Mouse (Mus musculus) G1E (cell line): ENCODE results near the gene Unc80. TPM values are rescaled to one million over a fixed set of nuclear protein-coding genes. Genes with fewer than 3 reads are reported as not detected.

Source experiments
- ATAC-seq: 2 replicates; pipeline ENCODE4 v1.8.0; 2016; ENCODE audit warnings: mild to moderate bottlenecking; ENCODE audit not compliant: insufficient number of reproducible peaks, poor library complexity, low FRiP score, severe bottlenecking; ENCODE audit errors: extremely low read depth
- DNase-seq: peaks from one replicate; pipeline ENCODE4 v3.0.0; 2012; ENCODE audit warnings: low spot score
- H3K27me3 ChIP-seq: 2 replicates; pipeline ENCODE4 v1.6.1; 2012; ENCODE audit warnings: mild to moderate bottlenecking, low read length, inconsistent platforms; ENCODE audit not compliant: insufficient read depth
- H3K36me3 ChIP-seq: replicated peaks from 2 replicates; pipeline ENCODE3; 2012; ENCODE audit warnings: mild to moderate bottlenecking, inconsistent platforms
- H3K4me1 ChIP-seq: 2 replicates; pipeline ENCODE4 v1.6.1; 2012; ENCODE audit warnings: low read depth, low read length, inconsistent platforms, mixed read lengths; ENCODE audit not compliant: insufficient read depth
- H3K4me3 ChIP-seq: 2 replicates; pipeline ENCODE4 v1.5.1; 2012; ENCODE audit warnings: low read depth, mild to moderate bottlenecking, inconsistent platforms, low read length, moderate library complexity, mixed read lengths
- H3K9me3 ChIP-seq: replicated peaks from 2 replicates; pipeline ENCODE4 v1.6.1; 2012; ENCODE audit warnings: inconsistent platforms
- CTCF ChIP-seq: IDR thresholded peaks from 2 replicates; pipeline ENCODE4 v1.5.1; 2012; ENCODE audit warnings: low read depth, low read length, inconsistent platforms, mixed read lengths
- GATA1 ChIP-seq: IDR thresholded peaks from 2 replicates; pipeline ENCODE4 v1.6.1; 2012; ENCODE audit warnings: borderline replicate concordance, low read length, inconsistent platforms, mixed read lengths
- GATA2 ChIP-seq: IDR thresholded peaks from 2 replicates; pipeline ENCODE4 v1.6.1; 2012; ENCODE audit warnings: low read depth, low read length, inconsistent platforms, borderline replicate concordance
- POLR2AphosphoS5 ChIP-seq: IDR thresholded peaks from 2 replicates; pipeline ENCODE4 v1.6.1; 2012; ENCODE audit warnings: low read depth, low read length, inconsistent platforms; ENCODE audit not compliant: insufficient replicate concordance
- TAL1 ChIP-seq: conservative IDR thresholded peaks from 2 replicates; pipeline ENCODE4 v1.6.1; 2012; ENCODE audit warnings: low read depth, low read length, inconsistent platforms, mixed read lengths
- polyA plus RNA-seq: library from polyadenylated mRNA; stranded (reverse); fragments of >175 nt; gene quantifications from 2 replicates; pipeline ENCODE4 v1.2.3, GENCODE M21; 2012
- total RNA-seq, 2 experiments: library from RNA; stranded (forward) in 1 of 2; stranded (reverse) in 1 of 2; fragments of 200-1000 nt in 1 of 2; fragments of >200 nt in 1 of 2; fragmentation: Nextera tagmentation in 1 of 2; gene quantifications; 2 replicates each; pipeline ENCODE4 v1.2.3; 2014 to 2017

Unc80 gene
- total and polyA plus RNA-seq, 3 experiments: 0.03 to 0.33 (median 0.15) TPM

- no peak for DNase-seq
- ATAC-seq: no peak; the same call in 1 of the 2 replicates
- H3K4me3 ChIP-seq: no peak overlapping the region
- H3K4me1 ChIP-seq: no peaks in the 10 kb centered on the region
- H3K9me3 ChIP-seq: no peaks in the 10 kb centered on the region
- peaks cover 44% of the 10 kb centered on the region for H3K36me3 ChIP-seq
- H3K27me3 ChIP-seq: no peaks in the 10 kb centered on the region
- TF ChIP-seq CTCF (no peak), GATA1 (no peak), GATA2 (no peak), TAL1 (no peak), POLR2AphosphoS5 (no peak)
Observed at GRCm38 (mm10) chr1:66730581-66730980, 262.4 kb downstream of the Unc80 start.

Other genes with a start within 250 kb of the Unc80 start
- 122 and 128 TPM in 2 replicates for gene Rpe, start 232.5 kb downstream of the Unc80 start, total RNA-seq (2014; fragmentation: Nextera tagmentation)
- gene Rpe, start 232.5 kb downstream of the Unc80 start, total RNA-seq (2017): 83.4 and 92.9 TPM in 2 replicates
- gene Rpe, start 232.5 kb downstream of the Unc80 start, polyA plus RNA-seq: 23.1 and 28.0 TPM in 2 replicates